Mouse (Mus musculus): ENCODE data around the gene Nsd2. TPM values are rescaled to one million over a fixed set of nuclear protein-coding genes. Genes with fewer than 3 reads are reported as not detected.

Nsd2 gene
- polyA plus RNA-seq, 1 experiment from 2014 or later: 102 TPM

- no peak for ATAC-seq (ENCODE audit: low FRiP score)
- Histone ChIP-seq H3K4me2 (replicated peaks) (no peak overlapping the region), H3K4me3 (replicated peaks; ENCODE audit: low read length) (no peak overlapping the region), H3K9ac (no peak overlapping the region), H3K27ac (no peak overlapping the region), H3K9me3 (ENCODE audit: control insufficient read depth, low read length) (no peaks in the 10 kb centered on the region), H3K4me1 (replicated peaks; ENCODE audit: control insufficient read depth, insufficient read depth, low read length) (peaks cover 7% of the 10 kb centered on the region; the same call in 1 of the 2 replicates), H3K27me3 (ENCODE audit: control insufficient read depth, insufficient read depth, low read length) (no peaks in the 10 kb centered on the region), H3K36me3 (replicated peaks; ENCODE audit: control insufficient read depth, insufficient read depth) (no peaks in the 10 kb centered on the region)
- WGBS: 89% methylated on average over 6 of the region's 6 CpGs
- no peak for DNase-seq (ENCODE audit: low spot score)
These were observed 4.4 kb upstream of the Nsd2 start for GRCm38 (mm10) chr5:33816008-33816725.

- no peak for DNase-seq (ENCODE audit: low spot score)
- H3K36me3 ChIP-seq (replicated peaks; ENCODE audit: control insufficient read depth, insufficient read depth): no peaks in the 10 kb centered on the region
- H3K9ac ChIP-seq: no peak overlapping the region
- no peak overlapping the region for H3K4me2 ChIP-seq (replicated peaks)
- no peaks in the 10 kb centered on the region for H3K27me3 ChIP-seq (ENCODE audit: control insufficient read depth, insufficient read depth, low read length)
- no peak for ATAC-seq (ENCODE audit: low FRiP score)
- no peaks in the 10 kb centered on the region for H3K9me3 ChIP-seq (ENCODE audit: control insufficient read depth, low read length)
- 3% methylated on average over 5 of the region's 5 CpGs for WGBS
- no peak overlapping the region for H3K4me3 ChIP-seq (replicated peaks; ENCODE audit: low read length)
- peaks cover 21% of the 10 kb centered on the region for H3K4me1 ChIP-seq (replicated peaks; ENCODE audit: control insufficient read depth, insufficient read depth, low read length)
- H3K27ac ChIP-seq: no peak overlapping the region
These were observed 2.4 kb upstream of the Nsd2 start for GRCm38 (mm10) chr5:33818104-33818503.

GRCm38 (mm10) chr5:33819141-33819875, 1.2 kb upstream of the Nsd2 start:
- peaks cover 30% of the 10 kb centered on the region for H3K4me1 ChIP-seq (replicated peaks; ENCODE audit: control insufficient read depth, insufficient read depth, low read length)
- peak overlapping the region; percentile 89 for H3K4me2 ChIP-seq (replicated peaks)
- WGBS: 8% methylated on average over 9 of the region's 9 CpGs
- no peak for DNase-seq (ENCODE audit: low spot score)
- H3K27ac ChIP-seq: peak overlapping the region; percentile 100
- peak; percentile 5; the same call in 1 of the 2 replicates for ATAC-seq (ENCODE audit: low FRiP score)
- no peaks in the 10 kb centered on the region for H3K36me3 ChIP-seq (replicated peaks; ENCODE audit: control insufficient read depth, insufficient read depth)
- H3K9ac ChIP-seq: peak overlapping the region; percentile 78
- H3K9me3 ChIP-seq (ENCODE audit: control insufficient read depth, low read length): no peaks in the 10 kb centered on the region
- H3K27me3 ChIP-seq (ENCODE audit: control insufficient read depth, insufficient read depth, low read length): no peaks in the 10 kb centered on the region
- H3K4me3 ChIP-seq (replicated peaks; ENCODE audit: low read length): peak overlapping the region; percentile 100

GRCm38 (mm10) chr5:33820733-33821621, 452 bp downstream of the Nsd2 start:
- H3K27me3 ChIP-seq (ENCODE audit: control insufficient read depth, insufficient read depth, low read length): no peaks in the 10 kb centered on the region
- H3K36me3 ChIP-seq (replicated peaks; ENCODE audit: control insufficient read depth, insufficient read depth): no peaks in the 10 kb centered on the region; the same call in 1 of the 2 replicates
- peak overlapping the region; percentile 100 for H3K4me3 ChIP-seq (replicated peaks; ENCODE audit: low read length)
- peak overlapping the region; percentile 100 for H3K27ac ChIP-seq
- ATAC-seq (ENCODE audit: low FRiP score) (peak; percentile 44; the same call in 1 of the 2 replicates), DNase-seq (ENCODE audit: low spot score) (peak; percentile 52)
- H3K9ac ChIP-seq: peak overlapping the region; percentile 100
- WGBS: under 1% methylated on average over 102 of the region's 121 CpGs
- peak overlapping the region; percentile 89 for H3K4me2 ChIP-seq (replicated peaks)
- no peaks in the 10 kb centered on the region for H3K9me3 ChIP-seq (ENCODE audit: control insufficient read depth, low read length)
- peaks cover 40% of the 10 kb centered on the region for H3K4me1 ChIP-seq (replicated peaks; ENCODE audit: control insufficient read depth, insufficient read depth, low read length)

GRCm38 (mm10) chr5:33821901-33822427, 1.4 kb downstream of the Nsd2 start:
- ATAC-seq (ENCODE audit: low FRiP score): no peak
- Histone ChIP-seq H3K27me3 (ENCODE audit: control insufficient read depth, insufficient read depth, low read length) (no peaks in the 10 kb centered on the region), H3K9ac (peak overlapping the region; percentile 100), H3K36me3 (replicated peaks; ENCODE audit: control insufficient read depth, insufficient read depth) (no peaks in the 10 kb centered on the region; the same call in 1 of the 2 replicates), H3K9me3 (ENCODE audit: control insufficient read depth, low read length) (no peaks in the 10 kb centered on the region), H3K4me3 (replicated peaks; ENCODE audit: low read length) (peak overlapping the region; percentile 100), H3K4me2 (replicated peaks) (peak overlapping the region; percentile 89), H3K27ac (0 out of 2 replicates have a peak overlapping the region, but pooled peaks have one; percentile 100), H3K4me1 (replicated peaks; ENCODE audit: control insufficient read depth, insufficient read depth, low read length) (peaks cover 48% of the 10 kb centered on the region)
- 30% methylated on average over 2 of the region's 2 CpGs for WGBS
- no peak for DNase-seq (ENCODE audit: low spot score)

- Histone ChIP-seq H3K4me1 (replicated peaks; ENCODE audit: control insufficient read depth, insufficient read depth, low read length) (peaks cover 48% of the 10 kb centered on the region), H3K9ac (peak overlapping the region; percentile 100), H3K9me3 (ENCODE audit: control insufficient read depth, low read length) (no peaks in the 10 kb centered on the region), H3K27me3 (ENCODE audit: control insufficient read depth, insufficient read depth, low read length) (no peaks in the 10 kb centered on the region), H3K4me3 (replicated peaks; ENCODE audit: low read length) (peak overlapping the region; percentile 100), H3K4me2 (replicated peaks) (peak overlapping the region; percentile 89), H3K27ac (no peak overlapping the region), H3K36me3 (replicated peaks; ENCODE audit: control insufficient read depth, insufficient read depth) (no peaks in the 10 kb centered on the region; the same call in 1 of the 2 replicates)
- ATAC-seq (ENCODE audit: low FRiP score) (no peak), DNase-seq (ENCODE audit: low spot score) (no peak)
- 30% methylated on average over 3 of the region's 3 CpGs for whole genome bisulfite sequencing
These were observed 1.9 kb downstream of the Nsd2 start for GRCm38 (mm10) chr5:33822456-33822855.

- peaks cover 40% of the 10 kb centered on the region for H3K4me1 ChIP-seq (replicated peaks; ENCODE audit: control insufficient read depth, insufficient read depth, low read length)
- H3K4me3 ChIP-seq (replicated peaks; ENCODE audit: low read length): no peak overlapping the region
- H3K27me3 ChIP-seq (ENCODE audit: control insufficient read depth, insufficient read depth, low read length): no peaks in the 10 kb centered on the region
- no peaks in the 10 kb centered on the region; the same call in 1 of the 2 replicates for H3K36me3 ChIP-seq (replicated peaks; ENCODE audit: control insufficient read depth, insufficient read depth)
- no peak overlapping the region for H3K27ac ChIP-seq
- ATAC-seq (ENCODE audit: low FRiP score): no peak
- no peak overlapping the region for H3K4me2 ChIP-seq (replicated peaks)
- H3K9ac ChIP-seq: no peak overlapping the region
- no peak for DNase-seq (ENCODE audit: low spot score)
- H3K9me3 ChIP-seq (ENCODE audit: control insufficient read depth, low read length): no peaks in the 10 kb centered on the region
These were observed 5.5 kb downstream of the Nsd2 start for GRCm38 (mm10) chr5:33826001-33826400.

- H3K36me3 ChIP-seq (replicated peaks; ENCODE audit: control insufficient read depth, insufficient read depth): no peaks in the 10 kb centered on the region; the same call in 1 of the 2 replicates
- DNase-seq (ENCODE audit: low spot score): no peak
- H3K27me3 ChIP-seq (ENCODE audit: control insufficient read depth, insufficient read depth, low read length): no peaks in the 10 kb centered on the region
- WGBS: 86% methylated on average over 8 of the region's 8 CpGs
- no peak overlapping the region for H3K9ac ChIP-seq
- H3K4me1 ChIP-seq (replicated peaks; ENCODE audit: control insufficient read depth, insufficient read depth, low read length): peaks cover 27% of the 10 kb centered on the region
- ATAC-seq (ENCODE audit: low FRiP score): no peak
- no peak overlapping the region for H3K27ac ChIP-seq
- H3K4me3 ChIP-seq (replicated peaks; ENCODE audit: low read length): no peak overlapping the region
- H3K4me2 ChIP-seq (replicated peaks): no peak overlapping the region
- no peaks in the 10 kb centered on the region for H3K9me3 ChIP-seq (ENCODE audit: control insufficient read depth, low read length)
These were observed 7.6 kb downstream of the Nsd2 start for GRCm38 (mm10) chr5:33828107-33828506.

Data from hindbrain, embryonic 14.5 days (tissue).